Mouse (Mus musculus) CH12.LX (cell line): ENCODE measurements around the gene Col4a2. TPM values are rescaled to one million over a fixed set of nuclear protein-coding genes. Genes with fewer than 3 reads are reported as not detected.

Source experiments
- DNase-seq: peaks from one replicate; pipeline ENCODE4 v3.0.0-alpha.2; 2013; ENCODE audit errors: extremely low read depth
- H3K27ac ChIP-seq: 2 replicates; pipeline ENCODE4 v1.5.1; 2012; ENCODE audit warnings: low read depth, mild to moderate bottlenecking, control low read depth, moderate library complexity; ENCODE audit not compliant: insufficient read depth
- H3K27me3 ChIP-seq: replicated peaks from 2 replicates; pipeline ENCODE3; 2012; ENCODE audit warnings: inconsistent platforms
- H3K36me3 ChIP-seq, 2 experiments: replicated peaks in 1 of 2; 2 replicates each; pipeline versions ENCODE3 to v1.6.1; 2012; ENCODE audit warnings: inconsistent platforms in 1 of 2, low read length in 1 of 2, mild to moderate bottlenecking in 1 of 2, mixed read lengths in 1 of 2, moderate library complexity in 1 of 2; ENCODE audit not compliant: control insufficient read depth in 1 of 2, insufficient read depth in 1 of 2
- H3K4me1 ChIP-seq, 2 experiments: 2 replicates each; pipeline ENCODE4 v1.6.1; 2012; ENCODE audit warnings: inconsistent platforms in 1 of 2, moderate library complexity in 1 of 2; ENCODE audit not compliant: insufficient read depth in 2 of 2, control insufficient read depth in 1 of 2
- H3K4me2 ChIP-seq: 2 replicates; pipeline ENCODE4 v1.6.1; 2012; ENCODE audit warnings: low read depth, mild to moderate bottlenecking, control low read depth; ENCODE audit not compliant: poor library complexity, insufficient read depth, severe bottlenecking
- H3K4me3 ChIP-seq, 3 experiments: fragments of 150-350 bp in 1 of 3; sonication (generic) in 1 of 3; replicated peaks in 1 of 3; 2 replicates each; pipeline versions ENCODE3 to v1.5.1; 2011 to 2012; ENCODE audit warnings: low read depth in 2 of 3, low read length in 2 of 3, mild to moderate bottlenecking in 2 of 3, moderate library complexity in 2 of 3, control low read depth in 1 of 3, improper control_type of control experiment in 1 of 3, inconsistent platforms in 1 of 3, mixed read lengths in 1 of 3; ENCODE audit not compliant: poor library complexity in 1 of 3
- H3K79me2 ChIP-seq: replicated peaks from 2 replicates; pipeline ENCODE4 v1.6.1; 2012; ENCODE audit warnings: mild to moderate bottlenecking, moderate library complexity; ENCODE audit not compliant: control insufficient read depth, poor library complexity, insufficient read depth, severe bottlenecking; ENCODE audit errors: extremely low read depth
- H3K9ac ChIP-seq: 2 replicates; pipeline ENCODE4 v1.6.1; 2012; ENCODE audit warnings: low read depth, mild to moderate bottlenecking, control low read depth, moderate library complexity; ENCODE audit not compliant: insufficient read depth
- H3K9me3 ChIP-seq: replicated peaks from 2 replicates; pipeline ENCODE3; 2012; ENCODE audit warnings: low read length, inconsistent platforms, mixed read lengths
- BHLHE40 ChIP-seq: IDR thresholded peaks from 2 replicates; pipeline ENCODE4 v1.6.1; 2011; ENCODE audit warnings: mild to moderate bottlenecking, low read depth, low read length, improper control_type of control experiment
- CHD2 ChIP-seq: IDR thresholded peaks from 2 replicates; pipeline ENCODE4 v1.6.1; 2011; ENCODE audit warnings: low read length, improper control_type of control experiment
- CTCF ChIP-seq, 2 experiments: IDR thresholded peaks in 1 of 2; conservative IDR thresholded peaks in 1 of 2; 2 replicates each; pipeline ENCODE4 v1.5.1; 2011 to 2012; ENCODE audit warnings: low read depth in 2 of 2, low read length in 2 of 2, improper control_type of control experiment in 1 of 2, inconsistent platforms in 1 of 2, mild to moderate bottlenecking in 1 of 2, moderate library complexity in 1 of 2
- ETS1 ChIP-seq: conservative IDR thresholded peaks from 2 replicates; pipeline ENCODE4 v1.6.1; 2012; ENCODE audit warnings: low read depth, mild to moderate bottlenecking, inconsistent platforms, low read length, improper control_type of control experiment, moderate library complexity
- GABPA ChIP-seq: IDR thresholded peaks from 2 replicates; pipeline ENCODE4 v1.6.1; 2012; ENCODE audit warnings: low read depth, low read length, improper control_type of control experiment, inconsistent platforms; ENCODE audit not compliant: insufficient replicate concordance
- HCFC1 ChIP-seq: IDR thresholded peaks from 2 replicates; pipeline ENCODE4 v1.6.1; 2012; ENCODE audit warnings: low read depth, mild to moderate bottlenecking, inconsistent platforms, low read length, improper control_type of control experiment
- IRF4 ChIP-seq: IDR thresholded peaks from 2 replicates; pipeline ENCODE4 v1.6.1; 2014; ENCODE audit warnings: low read depth, mild to moderate bottlenecking, inconsistent platforms, low read length, improper control_type of control experiment
- JUN ChIP-seq: IDR thresholded peaks from 2 replicates; pipeline ENCODE4 v1.6.1; 2011; ENCODE audit warnings: low read depth, mild to moderate bottlenecking, low read length, improper control_type of control experiment, moderate library complexity; ENCODE audit not compliant: insufficient read depth
- JUND ChIP-seq: conservative IDR thresholded peaks from 2 replicates; pipeline ENCODE4 v1.6.1; 2011; ENCODE audit warnings: low read depth, low read length, improper control_type of control experiment
- KAT2A ChIP-seq: IDR thresholded peaks from 2 replicates; pipeline ENCODE4 v1.6.1; 2012; ENCODE audit warnings: low read length, improper control_type of control experiment, inconsistent platforms; ENCODE audit not compliant: insufficient replicate concordance
- MAX ChIP-seq: IDR thresholded peaks from 2 replicates; pipeline ENCODE4 v1.6.1; 2011; ENCODE audit warnings: low read length, improper control_type of control experiment
- MAZ ChIP-seq: IDR thresholded peaks from 2 replicates; pipeline ENCODE4 v1.6.1; 2012; ENCODE audit warnings: low read depth, mild to moderate bottlenecking, inconsistent platforms, low read length, improper control_type of control experiment, moderate library complexity
- MXI1 ChIP-seq: IDR thresholded peaks from 2 replicates; pipeline ENCODE4 v1.6.1; 2011; ENCODE audit warnings: mild to moderate bottlenecking, low read depth, low read length, improper control_type of control experiment
- MYC ChIP-seq: IDR thresholded peaks from 2 replicates; pipeline ENCODE4 v1.6.1; 2011; ENCODE audit warnings: low read depth, mild to moderate bottlenecking, improper control_type of control experiment, low read length
- NELFE ChIP-seq: IDR thresholded peaks from 2 replicates; pipeline ENCODE4 v1.6.1; 2011; ENCODE audit warnings: low read depth, low read length, improper control_type of control experiment
- NRF1 ChIP-seq: IDR thresholded peaks from 2 replicates; pipeline ENCODE4 v1.6.1; 2014; ENCODE audit warnings: low read depth, mild to moderate bottlenecking, inconsistent platforms, low read length, improper control_type of control experiment, moderate library complexity
- POLR2A ChIP-seq: IDR thresholded peaks from 2 replicates; pipeline ENCODE4 v1.6.1; 2011; ENCODE audit warnings: low read depth, mild to moderate bottlenecking, improper control_type of control experiment, low read length
- RAD21 ChIP-seq: IDR thresholded peaks from 2 replicates; pipeline ENCODE4 v1.6.1; 2011; ENCODE audit warnings: low read depth, mild to moderate bottlenecking, low read length, improper control_type of control experiment, moderate library complexity
- RCOR1 ChIP-seq: conservative IDR thresholded peaks from 2 replicates; pipeline ENCODE4 v1.6.1; 2012; ENCODE audit warnings: low read depth, mild to moderate bottlenecking, inconsistent platforms, low read length, improper control_type of control experiment
- SIN3A ChIP-seq: IDR thresholded peaks from 2 replicates; pipeline ENCODE4 v1.6.1; 2012; ENCODE audit warnings: low read length, improper control_type of control experiment, inconsistent platforms
- TBP ChIP-seq: conservative IDR thresholded peaks from 2 replicates; pipeline ENCODE4 v1.6.1; 2011; ENCODE audit warnings: low read depth, low read length, improper control_type of control experiment
- TCF12 ChIP-seq: IDR thresholded peaks from 2 replicates; pipeline ENCODE4 v1.6.1; 2014; ENCODE audit warnings: low read depth, mild to moderate bottlenecking, inconsistent platforms, low read length, improper control_type of control experiment
- USF1 ChIP-seq: IDR thresholded peaks from 2 replicates; pipeline ENCODE4 v1.6.1; 2014; ENCODE audit warnings: low read depth, mild to moderate bottlenecking, inconsistent platforms, low read length, improper control_type of control experiment
- ZC3H11A ChIP-seq: IDR thresholded peaks from 2 replicates; pipeline ENCODE4 v1.6.1; 2012; ENCODE audit warnings: low read depth, mild to moderate bottlenecking, inconsistent platforms, low read length, improper control_type of control experiment
- ZKSCAN1 ChIP-seq: IDR thresholded peaks from 2 replicates; pipeline ENCODE4 v1.6.1; 2012; ENCODE audit warnings: low read depth, inconsistent platforms, low read length, improper control_type of control experiment, borderline replicate concordance
- ZMIZ1 ChIP-seq: IDR thresholded peaks from 2 replicates; pipeline ENCODE4 v1.6.1; 2012; ENCODE audit warnings: low read depth, mild to moderate bottlenecking, inconsistent platforms, low read length, improper control_type of control experiment
- dilution Hi-C: fragments of 300-500 bp; cut with MboI; formaldehyde crosslinking; loops from 2 replicates; pipeline ENCODE4 v1.14.3; 2020; ENCODE audit warnings: low sequenced_read_pairs; ENCODE audit not compliant: extremely low pct_unique_long_range_greater_than_20kb, extremely low pct_ligation_motif_present
- in situ Hi-C: fragments of 300-500 bp; cut with MboI; formaldehyde crosslinking; loops from 3 replicates; pipeline ENCODE4 v1.14.3; 2019; ENCODE audit warnings: low sequenced_read_pairs, low pct_ligation_motif_present, low pct_unique_long_range_greater_than_20kb, mixed read lengths
- polyA plus RNA-seq: library from polyadenylated mRNA; unstranded; fragments of >175 nt; gene quantifications from 2 replicates; pipeline ENCODE4 v1.2.1, GENCODE M21; 2012; ENCODE audit warnings: low read depth; ENCODE audit not compliant: insufficient read length
- total RNA-seq, 2 experiments: library from RNA; depleted of rRNA; stranded (reverse); fragments of 300-350 nt in 1 of 2; fragments of >200 nt in 1 of 2; gene quantifications; 2 replicates each; pipeline ENCODE4 v1.2.3; 2012 to 2014

Gene Col4a2
- total and polyA plus RNA-seq, 3 experiments, result 0.04 to 0.07 TPM; not detected in 1

GRCm38 (mm10) chr8:11412450-11412849 is 99.8 kb downstream of the Col4a2 start:
- H3K9ac ChIP-seq, result no peak overlapping the region
- H3K27me3 ChIP-seq, result peaks cover 55% of the 10 kb centered on the region
- H3K36me3 ChIP-seq, result no peaks in the 10 kb centered on the region
- no peak for DNase-seq
- H3K9me3 ChIP-seq, result no peaks in the 10 kb centered on the region
- no peak overlapping the region for H3K4me3 ChIP-seq
- TF ChIP-seq ZC3H11A, result no peak
- TF ChIP-seq ZMIZ1, result no peak
- TF ChIP-seq MAX, result no peak
- no peak for TF ChIP-seq NELFE
- no peak for TF ChIP-seq NRF1
- TF ChIP-seq POLR2A, result no peak
- no peak for TF ChIP-seq ETS1
- no peak for TF ChIP-seq IRF4
- no peak for TF ChIP-seq JUN
- no peak for TF ChIP-seq GABPA
- TF ChIP-seq MAZ, result no peak
- TF ChIP-seq MXI1, result no peak
- no peak for TF ChIP-seq BHLHE40
- no peak for TF ChIP-seq SIN3A
- TF ChIP-seq MYC, result no peak
- TF ChIP-seq CHD2, result no peak
- TF ChIP-seq HCFC1, result no peak
- no peak for TF ChIP-seq JUND
- no peak for TF ChIP-seq ZKSCAN1
- in situ Hi-C loops, result no loop called here
- H3K4me2 ChIP-seq, result no peak overlapping the region
- H3K27ac ChIP-seq, result no peak overlapping the region
- dilution Hi-C loops, result no loop called here
- no peaks in the 10 kb centered on the region for H3K79me2 ChIP-seq
- peaks cover 9 to 14% of the 10 kb centered on the region in 2 experiments; a peak in 3 of 4 replicates for H3K4me1 ChIP-seq

- H3K27me3 ChIP-seq, result peaks cover 57% of the 10 kb centered on the region
- H3K27ac ChIP-seq, result no peak overlapping the region
- H3K4me1 ChIP-seq, result peaks cover 9 to 14% of the 10 kb centered on the region in 2 experiments; a peak in 3 of 4 replicates
- no peak for DNase-seq
- no peak overlapping the region for H3K4me2 ChIP-seq
- H3K79me2 ChIP-seq, result no peaks in the 10 kb centered on the region
- in situ Hi-C loops, result no loop called here
- no peak for TF ChIP-seq CTCF (conservative IDR thresholded peaks at IDR 0.05 in 1 of 2, IDR thresholded peaks at IDR 0.05 in 1 of 2; ENCODE audit: low read depth in 2 of 2, low read length in 2 of 2)
- TF ChIP-seq USF1, result no peak
- no peak for TF ChIP-seq RAD21
- TF ChIP-seq CHD2, result no peak
- no peak for TF ChIP-seq TBP
- no peak for TF ChIP-seq KAT2A
- no peak for TF ChIP-seq RCOR1
- TF ChIP-seq TCF12, result no peak
- TF ChIP-seq, all 38 proteins: peak for 0
- no peaks in the 10 kb centered on the region for H3K36me3 ChIP-seq
- dilution Hi-C loops, result no loop called here
- H3K9me3 ChIP-seq, result no peaks in the 10 kb centered on the region
- H3K9ac ChIP-seq, result no peak overlapping the region
- no peak overlapping the region for H3K4me3 ChIP-seq
These were observed 101.7 kb downstream of the Col4a2 start for GRCm38 (mm10) chr8:11414304-11414703.
